Mouse (Mus musculus): Measurements from ENCODE around the gene Selenos. TPM values are rescaled to one million over a fixed set of nuclear protein-coding genes. Genes with fewer than 3 reads are reported as not detected.

The Selenos gene
- total RNA-seq, 2 experiments from 2014 or later: 33.9 to 36.5 TPM

- no peak for DNase-seq
Observed at GRCm38 (mm10) chr7:66120702-66121396, 41.4 kb downstream of the Selenos start.

GRCm38 (mm10) chr7:66124551-66124968, 45.1 kb downstream of the Selenos start:
- DNase-seq: no peak

- DNase-seq: no peak
Observed at GRCm38 (mm10) chr7:66125368-66125767, 45.9 kb downstream of the Selenos start.

GRCm38 (mm10) chr7:66127951-66128645, 48.6 kb downstream of the Selenos start:
- DNase-seq: no peak

GRCm38 (mm10) chr7:66128857-66129256, 49.4 kb downstream of the Selenos start:
- peak; percentile 41 for DNase-seq

GRCm38 (mm10) chr7:66130296-66130695, 50.8 kb downstream of the Selenos start:
- no peak for DNase-seq

GRCm38 (mm10) chr7:66131776-66132421, 52.5 kb downstream of the Selenos start:
- DNase-seq: no peak

GRCm38 (mm10) chr7:66134154-66134553, 54.7 kb downstream of the Selenos start:
- no peak for DNase-seq

GRCm38 (mm10) chr7:66135644-66136043, 56.2 kb downstream of the Selenos start:
- no peak for DNase-seq

GRCm38 (mm10) chr7:66136187-66136586, 56.7 kb downstream of the Selenos start:
- no peak for DNase-seq

GRCm38 (mm10) chr7:66137309-66137708, 57.9 kb downstream of the Selenos start:
- DNase-seq: no peak

GRCm38 (mm10) chr7:66138301-66138700, 58.9 kb downstream of the Selenos start:
- DNase-seq: peak; percentile 33

- DNase-seq: no peak
Observed at GRCm38 (mm10) chr7:66138878-66139277, 59.4 kb downstream of the Selenos start.

Other genes starting within 250 kb of the Selenos start
- gene Pcsk6, start 217.9 kb upstream of the Selenos start, total RNA-seq (2021): 10 to 100 TPM; 32.7 to 39.8 TPM
- not detected for gene Gm45213, start 36.0 kb upstream of the Selenos start, total RNA-seq (2021)
- 10 to 100 TPM; 40.1 to 42.7 TPM for gene Snrpa1, start 20.6 kb upstream of the Selenos start, total RNA-seq (2021)
- gene Chsy1, start 29.9 kb downstream of the Selenos start, total RNA-seq (2021): 10 to 100 TPM; 51.4 to 52.3 TPM